Mouse (Mus musculus) CH12.LX (cell line): Measurements from ENCODE around the gene Tmem100.

Experiments
- POLR2A ChIP-seq: IDR thresholded peaks from 2 replicates; pipeline ENCODE4 v1.6.1; 2011; ENCODE audit warnings: low read depth, mild to moderate bottlenecking, improper control_type of control experiment, low read length
- SIN3A ChIP-seq: IDR thresholded peaks from 2 replicates; pipeline ENCODE4 v1.6.1; 2012; ENCODE audit warnings: low read length, improper control_type of control experiment, inconsistent platforms

DNA sequence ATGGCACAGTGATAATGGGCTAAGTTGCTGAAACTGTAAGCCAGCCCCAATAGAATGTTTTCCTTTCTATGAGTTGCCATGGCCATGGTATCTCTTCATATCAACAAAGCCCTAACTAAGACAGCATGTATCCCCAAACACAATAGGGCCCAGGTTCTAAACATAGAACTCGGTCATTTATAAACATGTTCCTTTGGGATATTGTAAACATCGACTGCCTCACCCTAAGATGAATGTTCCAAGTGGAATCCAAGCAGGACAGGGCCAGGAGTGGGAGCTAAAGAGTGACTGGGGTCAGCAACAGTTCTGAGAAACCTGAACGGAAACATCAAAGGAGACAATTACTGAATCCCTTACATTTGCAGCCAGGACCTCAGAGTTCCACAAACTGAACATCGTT is 14.3 kb downstream of the Tmem100 start:
- TF ChIP-seq SIN3A (no peak), POLR2A (no peak)
